Mouse (Mus musculus) MEL (cell line): ENCODE measurements around the gene Twnk. TPM values are rescaled to one million over a fixed set of nuclear protein-coding genes. Genes with fewer than 3 reads are reported as not detected.

Experiments
- DNase-seq: peaks from one replicate; pipeline ENCODE4 v3.0.0; 2011; ENCODE audit warnings: low read depth, low spot score
- H3K27ac ChIP-seq: 2 replicates; pipeline ENCODE4 v1.5.1; 2012; ENCODE audit warnings: low read depth, mild to moderate bottlenecking, control low read depth, low read length, moderate library complexity; ENCODE audit not compliant: control insufficient read depth
- H3K27me3 ChIP-seq, 2 experiments: fragments of 150-350 bp in 1 of 2; sonication (generic) in 1 of 2; 2 replicates each; pipeline ENCODE4 v1.6.1; 2012; ENCODE audit warnings: low read length in 2 of 2, mild to moderate bottlenecking in 2 of 2, improper control_type of control experiment in 1 of 2, moderate library complexity in 1 of 2; ENCODE audit not compliant: insufficient read depth in 2 of 2, control insufficient read depth in 1 of 2
- H3K36me3 ChIP-seq, 2 experiments: 2 replicates each; pipeline ENCODE4 v1.6.1; 2012 to 2014; ENCODE audit warnings: low read length in 2 of 2, improper control_type of control experiment in 1 of 2, inconsistent platforms in 1 of 2, mild to moderate bottlenecking in 1 of 2; ENCODE audit not compliant: insufficient read depth in 2 of 2, control insufficient read depth in 1 of 2
- H3K4me1 ChIP-seq, 2 experiments: fragments of 150-350 bp in 1 of 2; sonication (generic) in 1 of 2; 2 replicates each; pipeline ENCODE4 v1.6.1; 2012; ENCODE audit warnings: low read length in 2 of 2, improper control_type of control experiment in 1 of 2, mild to moderate bottlenecking in 1 of 2; ENCODE audit not compliant: insufficient read depth in 2 of 2, control insufficient read depth in 1 of 2
- H3K4me3 ChIP-seq, 2 experiments: fragments of 150-350 bp in 1 of 2; sonication (generic) in 1 of 2; 2 replicates each; pipeline ENCODE4 v1.5.1; 2012; ENCODE audit warnings: low read depth in 2 of 2, low read length in 2 of 2, mild to moderate bottlenecking in 2 of 2, moderate library complexity in 2 of 2, control low read depth in 1 of 2, improper control_type of control experiment in 1 of 2; ENCODE audit not compliant: control insufficient read depth in 1 of 2, insufficient read depth in 1 of 2
- H3K79me2 ChIP-seq: 2 replicates; pipeline ENCODE4 v1.6.1; 2012; ENCODE audit warnings: mild to moderate bottlenecking, low read length, moderate library complexity; ENCODE audit not compliant: control insufficient read depth, poor library complexity, insufficient read depth
- H3K9ac ChIP-seq: 2 replicates; pipeline ENCODE4 v1.6.1; 2012; ENCODE audit warnings: low read depth, mild to moderate bottlenecking, control low read depth, low read length, moderate library complexity; ENCODE audit not compliant: control insufficient read depth, poor library complexity, severe bottlenecking
- H3K9me3 ChIP-seq: fragments of 150-350 bp; sonication (generic); replicated peaks from 2 replicates; pipeline ENCODE4 v1.6.1; 2012; ENCODE audit warnings: mild to moderate bottlenecking, low read length, improper control_type of control experiment, moderate library complexity; ENCODE audit not compliant: insufficient read depth
- BHLHE40 ChIP-seq: IDR thresholded peaks from 2 replicates; pipeline ENCODE4 v1.6.1; 2012; ENCODE audit warnings: low read depth, mild to moderate bottlenecking, inconsistent platforms, low read length, improper control_type of control experiment, borderline replicate concordance
- CHD2 ChIP-seq: IDR thresholded peaks from 2 replicates; pipeline ENCODE4 v1.6.1; 2011; ENCODE audit warnings: low read length, improper control_type of control experiment
- E2F4 ChIP-seq: IDR thresholded peaks from 2 replicates; pipeline ENCODE4 v1.6.1; 2011; ENCODE audit warnings: low read depth, low read length, improper control_type of control experiment, borderline replicate concordance
- ETS1 ChIP-seq: IDR thresholded peaks from 2 replicates; pipeline ENCODE4 v1.6.1; 2012; ENCODE audit warnings: low read depth, mild to moderate bottlenecking, inconsistent platforms, low read length, improper control_type of control experiment, moderate library complexity
- GABPA ChIP-seq: IDR thresholded peaks from 2 replicates; pipeline ENCODE4 v1.6.1; 2012; ENCODE audit warnings: low read depth, mild to moderate bottlenecking, inconsistent platforms, low read length, improper control_type of control experiment, moderate library complexity
- JUND ChIP-seq: IDR thresholded peaks from 2 replicates; pipeline ENCODE4 v1.6.1; 2011; ENCODE audit warnings: low read depth, mild to moderate bottlenecking, improper control_type of control experiment, low read length
- KAT2A ChIP-seq: conservative IDR thresholded peaks from 2 replicates; pipeline ENCODE4 v1.6.1; 2012; ENCODE audit warnings: low read depth, low read length, improper control_type of control experiment, inconsistent platforms
- MAFK ChIP-seq: IDR thresholded peaks from 2 replicates; pipeline ENCODE4 v1.6.1; 2011; ENCODE audit warnings: low read depth, mild to moderate bottlenecking, low read length, improper control_type of control experiment, borderline replicate concordance
- MEF2A ChIP-seq: IDR thresholded peaks from 2 replicates; pipeline ENCODE4 v1.6.1; 2014; ENCODE audit warnings: low read depth, mild to moderate bottlenecking, inconsistent platforms, low read length, improper control_type of control experiment; ENCODE audit not compliant: poor library complexity, insufficient replicate concordance, severe bottlenecking; ENCODE audit errors: extremely low read depth
- MXI1 ChIP-seq: IDR thresholded peaks from 2 replicates; pipeline ENCODE4 v1.6.1; 2011; ENCODE audit warnings: mild to moderate bottlenecking, low read depth, low read length, improper control_type of control experiment
- MYB ChIP-seq: IDR thresholded peaks from 2 replicates; pipeline ENCODE4 v1.6.1; 2011; ENCODE audit warnings: mild to moderate bottlenecking, low read depth, low read length, improper control_type of control experiment
- MYC ChIP-seq: IDR thresholded peaks from 2 replicates; pipeline ENCODE4 v1.6.1; 2011; ENCODE audit warnings: low read depth, mild to moderate bottlenecking, low read length, improper control_type of control experiment, moderate library complexity
- NRF1 ChIP-seq: IDR thresholded peaks from 2 replicates; pipeline ENCODE4 v1.6.1; 2014; ENCODE audit warnings: low read depth, mild to moderate bottlenecking, inconsistent platforms, low read length, improper control_type of control experiment, moderate library complexity; ENCODE audit not compliant: poor library complexity, insufficient read depth, severe bottlenecking
- POLR2A ChIP-seq, 2 experiments: IDR thresholded peaks; 2 replicates each; pipeline ENCODE4 v1.6.1; 2011 to 2012; ENCODE audit warnings: low read length in 2 of 2, mild to moderate bottlenecking in 2 of 2, control low read depth in 1 of 2, improper control_type of control experiment in 1 of 2, low read depth in 1 of 2, moderate library complexity in 1 of 2; ENCODE audit not compliant: control insufficient read depth in 1 of 2, insufficient read depth in 1 of 2, poor library complexity in 1 of 2
- POLR2AphosphoS2 ChIP-seq: IDR thresholded peaks from 2 replicates; pipeline ENCODE4 v1.6.1; 2011; ENCODE audit warnings: low read length, improper control_type of control experiment
- SIN3A ChIP-seq: IDR thresholded peaks from 2 replicates; pipeline ENCODE4 v1.6.1; 2012; ENCODE audit warnings: low read length, improper control_type of control experiment, inconsistent platforms
- TBP ChIP-seq: IDR thresholded peaks from 2 replicates; pipeline ENCODE4 v1.8.0; 2011; ENCODE audit warnings: low read depth, low read length, improper control_type of control experiment
- TCF12 ChIP-seq: IDR thresholded peaks from 2 replicates; pipeline ENCODE4 v1.6.1; 2014; ENCODE audit warnings: low read depth, mild to moderate bottlenecking, inconsistent platforms, low read length, improper control_type of control experiment, moderate library complexity
- USF1 ChIP-seq: IDR thresholded peaks from 2 replicates; pipeline ENCODE4 v1.6.1; 2014; ENCODE audit warnings: low read depth, mild to moderate bottlenecking, inconsistent platforms, low read length, improper control_type of control experiment, moderate library complexity
- USF2 ChIP-seq, 2 experiments: IDR thresholded peaks; 2 replicates each; pipeline ENCODE4 v1.6.1; 2011 to 2012; ENCODE audit warnings: improper control_type of control experiment in 2 of 2, low read length in 2 of 2, borderline replicate concordance in 1 of 2, inconsistent platforms in 1 of 2, low read depth in 1 of 2, mild to moderate bottlenecking in 1 of 2; ENCODE audit not compliant: insufficient read depth in 1 of 2
- ZC3H11A ChIP-seq: IDR thresholded peaks from 2 replicates; pipeline ENCODE4 v1.6.1; 2012; ENCODE audit warnings: low read depth, mild to moderate bottlenecking, inconsistent platforms, low read length, improper control_type of control experiment
- ZKSCAN1 ChIP-seq: IDR thresholded peaks from 2 replicates; pipeline ENCODE4 v1.6.1; 2012; ENCODE audit warnings: low read depth, mild to moderate bottlenecking, inconsistent platforms, low read length, improper control_type of control experiment, moderate library complexity
- ZNF384 ChIP-seq: IDR thresholded peaks from 2 replicates; pipeline ENCODE4 v1.6.1; 2012; ENCODE audit warnings: low read depth, mild to moderate bottlenecking, inconsistent platforms, low read length, improper control_type of control experiment
- polyA plus RNA-seq, 2 experiments: library from polyadenylated mRNA; stranded (reverse) in 1 of 2; unstranded in 1 of 2; fragments of >175 nt in 1 of 2; fragments of >200 nt in 1 of 2; gene quantifications; 2 replicates each; pipeline versions ENCODE4 v1.2.1 to v1.2.4; 2012; ENCODE audit warnings: low replicate concordance in 2 of 2, low read depth in 1 of 2; ENCODE audit not compliant: insufficient read length in 2 of 2, insufficient read depth in 1 of 2, missing spikeins in 1 of 2
- total RNA-seq: library from RNA; depleted of rRNA; stranded (reverse); fragments of 300-350 nt; gene quantifications from 2 replicates; pipeline ENCODE4 v1.2.3, GENCODE M21; 2012

Twnk gene
- total and polyA plus RNA-seq, 3 experiments = 37.5 to 55.6 TPM; not detected in 1

GRCm38 (mm10) chr19:45056908-45057698, 51.6 kb downstream of the Twnk start:
- no peaks in the 10 kb centered on the region for H3K9me3 ChIP-seq
- peaks cover 0 to 29% of the 10 kb centered on the region in 2 experiments; a peak in 2 of 4 replicates for H3K36me3 ChIP-seq
- H3K79me2 ChIP-seq = peaks cover 3% of the 10 kb centered on the region; the same call in 1 of the 2 replicates
- peak overlapping the region; percentile 75; the same call in 1 of the 2 replicates for H3K9ac ChIP-seq
- TF ChIP-seq E2F4 (no peak), KAT2A (no peak), GABPA (no peak), ETS1 (no peak), ZNF384 (no peak), SIN3A (no peak), JUND (no peak), MYC (no peak), TCF12 (no peak), MYB (no peak), USF1 (no peak), CHD2 (no peak), TBP (no peak), MAFK (no peak), MXI1 (no peak), POLR2AphosphoS2 (no peak), NRF1 (no peak), ZKSCAN1 (no peak), BHLHE40 (no peak)
- H3K4me3 ChIP-seq = 0 out of 4 replicates have a peak overlapping the region, but pooled peaks of 1 of the 2 experiments have one; percentile 9
- H3K4me1 ChIP-seq = peaks cover 13 to 32% of the 10 kb centered on the region in 2 experiments
- H3K27me3 ChIP-seq = no peaks in the 10 kb centered on the region
- DNase-seq = no peak
- no peak overlapping the region for H3K27ac ChIP-seq

- peak overlapping the region; percentile 81 to 94 for H3K4me3 ChIP-seq
- TF ChIP-seq ZC3H11A (no peak), POLR2A (IDR thresholded peaks at IDR 0.05; ENCODE audit: control insufficient read depth in 1 of 2, insufficient read depth in 1 of 2, low read depth in 1 of 2, low read length in 2 of 2, poor library complexity in 1 of 2) (no peak), ZNF384 (no peak), MYC (no peak), MEF2A (no peak), MYB (no peak), MAFK (no peak), USF2 (IDR thresholded peaks at IDR 0.05; ENCODE audit: borderline replicate concordance in 1 of 2, insufficient read depth in 1 of 2, low read depth in 1 of 2, low read length in 2 of 2) (no peak)
- peak overlapping the region; percentile 75 for H3K9ac ChIP-seq
- peaks cover 0 to 29% of the 10 kb centered on the region in 2 experiments; a peak in 2 of 4 replicates for H3K36me3 ChIP-seq
- H3K9me3 ChIP-seq = no peaks in the 10 kb centered on the region
- H3K27ac ChIP-seq = peak overlapping the region; percentile 97
- H3K4me1 ChIP-seq = peaks cover 13 to 32% of the 10 kb centered on the region in 2 experiments
- DNase-seq = no peak
- H3K79me2 ChIP-seq = peaks cover 3% of the 10 kb centered on the region; the same call in 1 of the 2 replicates
- H3K27me3 ChIP-seq = no peaks in the 10 kb centered on the region
Observed at GRCm38 (mm10) chr19:45057724-45058112, 52.3 kb downstream of the Twnk start.
